Mouse (Mus musculus) heart, embryonic 15.5 days (tissue): ENCODE results near the gene Cacna1f. TPM values are rescaled to one million over a fixed set of nuclear protein-coding genes. Genes with fewer than 3 reads are reported as not detected.
A peak's percentile ranks its signal among the peaks of the same experiment; 100 is the strongest.

ENCODE experiments used
- ATAC-seq: fragments of 200-750 bp; cut with Nextera tagmentation; replicated peaks from 2 replicates; pipeline ENCODE4 v1.8.0; 2017; ENCODE audit warnings: low read depth, moderate TSS enrichment; ENCODE audit not compliant: insufficient number of reproducible peaks, insufficient read depth, low FRiP score
- H3K27ac ChIP-seq: fragments of 300-500 bp; sonication (generic); 2 replicates; pipeline ENCODE4 v1.5.1; 2015; ENCODE audit warnings: mild to moderate bottlenecking, inconsistent platforms
- H3K27me3 ChIP-seq: fragments of 300-500 bp; sonication (generic); 2 replicates; pipeline ENCODE4 v1.6.1; 2015; ENCODE audit warnings: inconsistent platforms
- H3K36me3 ChIP-seq: fragments of 300-500 bp; sonication (generic); 2 replicates; pipeline ENCODE4 v1.6.1; 2015; ENCODE audit warnings: mild to moderate bottlenecking, inconsistent platforms
- H3K4me1 ChIP-seq: fragments of 300-500 bp; sonication (generic); replicated peaks from 2 replicates; pipeline ENCODE4 v1.6.1; 2015; ENCODE audit warnings: inconsistent platforms
- H3K4me2 ChIP-seq: fragments of 300-500 bp; sonication (generic); 2 replicates; pipeline ENCODE4 v1.6.1; 2015; ENCODE audit warnings: inconsistent platforms, mild to moderate bottlenecking, moderate library complexity
- H3K4me3 ChIP-seq: fragments of 300-500 bp; sonication (generic); 2 replicates; pipeline ENCODE4 v1.5.1; 2015; ENCODE audit warnings: mild to moderate bottlenecking, inconsistent platforms
- H3K9ac ChIP-seq: fragments of 300-500 bp; sonication (generic); 2 replicates; pipeline ENCODE4 v1.6.1; 2015; ENCODE audit warnings: mild to moderate bottlenecking, inconsistent platforms
- H3K9me3 ChIP-seq: fragments of 300-500 bp; sonication (generic); replicated peaks from 2 replicates; pipeline ENCODE4 v1.6.1; 2016; ENCODE audit warnings: inconsistent platforms
- WGBS: fragments of 180-500 bp; shearing (Covaris S2); methylation state at CpG from one replicate; pipeline ENCODE4 v1.1.7; 2015; ENCODE audit warnings: mixed read lengths; 5-methylcytosine and 5-hydroxymethylcytosine counted together
- polyA plus RNA-seq: library from polyadenylated mRNA; unstranded; fragments of >200 nt; fragmentation: Nextera tagmentation; extraction: Ambion mirVana; gene quantifications from 2 replicates; pipeline ENCODE4 v1.2.1, GENCODE M21; 2015

Gene Cacna1f
- not detected in 2 replicates for polyA plus RNA-seq

- WGBS: 57% methylated on average over 6 of the region's 6 CpGs
- Histone ChIP-seq H3K4me2 (no peak within 1 kb of the TSS), H3K4me1 (peaks cover 4% of the 10 kb centered on the region; the same call in 1 of the 2 replicates), H3K36me3 (no peaks in the 10 kb centered on the region), H3K4me3 (no peak within 1 kb of the TSS), H3K27ac (no peak within 1 kb of the TSS), H3K9me3 (no peaks in the 10 kb centered on the region), H3K9ac (no peak within 1 kb of the TSS), H3K27me3 (no peaks in the 10 kb centered on the region)
- no peak for ATAC-seq
Observed at GRCm38 (mm10) chrX:7606783-7607182, at the start of gene Cacna1f. Gene Cacna1f, plus strand, starts transcription at chrX:7607083.

- Histone ChIP-seq H3K4me1 (no peaks in the 10 kb centered on the region; the same call in 1 of the 2 replicates), H3K9me3 (no peaks in the 10 kb centered on the region), H3K27me3 (no peaks in the 10 kb centered on the region), H3K4me3 (no peak overlapping the region), H3K27ac (no peak overlapping the region), H3K9ac (no peak overlapping the region), H3K4me2 (no peak overlapping the region), H3K36me3 (no peaks in the 10 kb centered on the region)
- 10% methylated on average over 2 of the region's 2 CpGs for WGBS
- ATAC-seq: no peak
Observed at GRCm38 (mm10) chrX:7563076-7563475, 43.8 kb upstream of the Cacna1f start.

GRCm38 (mm10) chrX:7566352-7566751 lies 40.5 kb upstream of the Cacna1f start:
- Histone ChIP-seq H3K36me3 (no peaks in the 10 kb centered on the region), H3K4me3 (no peak overlapping the region), H3K27ac (no peak overlapping the region), H3K27me3 (no peaks in the 10 kb centered on the region), H3K9ac (no peak overlapping the region), H3K9me3 (no peaks in the 10 kb centered on the region), H3K4me2 (no peak overlapping the region), H3K4me1 (peaks cover 6% of the 10 kb centered on the region)
- ATAC-seq: no peak
- WGBS: 66% methylated on average over 6 of the region's 6 CpGs

- peaks cover 8% of the 10 kb centered on the region for H3K4me1 ChIP-seq
- 53% methylated on average over 8 of the region's 9 CpGs for WGBS
- H3K9me3 ChIP-seq: no peaks in the 10 kb centered on the region
- no peak overlapping the region for H3K4me2 ChIP-seq
- no peak overlapping the region for H3K4me3 ChIP-seq
- no peak for ATAC-seq
- no peak overlapping the region for H3K9ac ChIP-seq
- H3K27ac ChIP-seq: no peak overlapping the region
- no peaks in the 10 kb centered on the region for H3K27me3 ChIP-seq
- no peaks in the 10 kb centered on the region for H3K36me3 ChIP-seq
Observed at GRCm38 (mm10) chrX:7567491-7567890, 39.4 kb upstream of the Cacna1f start.

GRCm38 (mm10) chrX:7570481-7571175 lies 36.3 kb upstream of the Cacna1f start:
- Histone ChIP-seq H3K4me1 (peaks cover 17% of the 10 kb centered on the region), H3K9me3 (no peaks in the 10 kb centered on the region), H3K9ac (no peak overlapping the region), H3K4me3 (no peak overlapping the region), H3K4me2 (no peak overlapping the region), H3K27me3 (no peaks in the 10 kb centered on the region), H3K27ac (no peak overlapping the region), H3K36me3 (no peaks in the 10 kb centered on the region)
- ATAC-seq: no peak
- WGBS: 40% methylated on average over 7 of the region's 7 CpGs

GRCm38 (mm10) chrX:7571565-7572136 lies 35.2 kb upstream of the Cacna1f start:
- H3K4me2 ChIP-seq: no peak overlapping the region
- WGBS: 77% methylated on average over 9 of the region's 9 CpGs
- H3K27me3 ChIP-seq: no peaks in the 10 kb centered on the region
- H3K4me3 ChIP-seq: no peak overlapping the region
- H3K4me1 ChIP-seq: peaks cover 17% of the 10 kb centered on the region
- no peak for ATAC-seq
- no peak overlapping the region for H3K27ac ChIP-seq
- no peaks in the 10 kb centered on the region for H3K36me3 ChIP-seq
- no peaks in the 10 kb centered on the region for H3K9me3 ChIP-seq
- H3K9ac ChIP-seq: no peak overlapping the region

GRCm38 (mm10) chrX:7572466-7572865 lies 34.4 kb upstream of the Cacna1f start:
- no peaks in the 10 kb centered on the region for H3K27me3 ChIP-seq
- 41% methylated on average over 10 of the region's 10 CpGs for WGBS
- no peak for ATAC-seq
- peak overlapping the region; percentile 69; the same call in 1 of the 2 replicates for H3K4me3 ChIP-seq
- no peaks in the 10 kb centered on the region for H3K36me3 ChIP-seq
- peak overlapping the region; percentile 79 for H3K4me2 ChIP-seq
- H3K4me1 ChIP-seq: peaks cover 17% of the 10 kb centered on the region
- no peak overlapping the region for H3K27ac ChIP-seq
- no peaks in the 10 kb centered on the region for H3K9me3 ChIP-seq
- no peak overlapping the region for H3K9ac ChIP-seq

GRCm38 (mm10) chrX:7573176-7574086 lies 33.5 kb upstream of the Cacna1f start, which contains the start of gene Foxp3:
Gene Foxp3, plus strand, starts transcription at chrX:7573644.
- H3K9ac ChIP-seq: peak within 1 kb of the TSS; percentile 74
- no peaks in the 10 kb centered on the region for H3K9me3 ChIP-seq
- H3K4me3 ChIP-seq: peak within 1 kb of the TSS; percentile 69
- WGBS: 27% methylated on average over 67 of the region's 72 CpGs
- ATAC-seq: peak; percentile 8; the same call in 1 of the 2 replicates
- no peaks in the 10 kb centered on the region for H3K36me3 ChIP-seq
- no peaks in the 10 kb centered on the region for H3K27me3 ChIP-seq
- H3K4me2 ChIP-seq: peak within 1 kb of the TSS; percentile 79
- H3K4me1 ChIP-seq: peaks cover 17% of the 10 kb centered on the region
- H3K27ac ChIP-seq: peak within 1 kb of the TSS; percentile 87

GRCm38 (mm10) chrX:7574087-7574884 lies 32.6 kb upstream of the Cacna1f start, which contains the start of gene Ppp1r3f:
Gene Ppp1r3f, minus strand, starts transcription at chrX:7574283.
- WGBS: 18% methylated on average over 63 of the region's 65 CpGs
- H3K36me3 ChIP-seq: no peaks in the 10 kb centered on the region
- peak within 1 kb of the TSS; percentile 74 for H3K9ac ChIP-seq
- peak within 1 kb of the TSS; percentile 69 for H3K4me3 ChIP-seq
- peak within 1 kb of the TSS; percentile 79 for H3K4me2 ChIP-seq
- H3K27me3 ChIP-seq: no peaks in the 10 kb centered on the region
- H3K9me3 ChIP-seq: no peaks in the 10 kb centered on the region
- H3K27ac ChIP-seq: peak within 1 kb of the TSS; percentile 87
- ATAC-seq: peak; percentile 96
- H3K4me1 ChIP-seq: peaks cover 17% of the 10 kb centered on the region

- Histone ChIP-seq H3K27me3 (no peaks in the 10 kb centered on the region), H3K4me2 (peak overlapping the region; percentile 79), H3K9ac (no peak overlapping the region), H3K27ac (no peak overlapping the region), H3K4me1 (peaks cover 17% of the 10 kb centered on the region), H3K36me3 (no peaks in the 10 kb centered on the region), H3K9me3 (no peaks in the 10 kb centered on the region), H3K4me3 (peak overlapping the region; percentile 69)
- WGBS: 24% methylated on average over 6 of the region's 6 CpGs
- no peak for ATAC-seq
Observed at GRCm38 (mm10) chrX:7574885-7575231, 32.0 kb upstream of the Cacna1f start.
